Comparison of ENCODE assay signal across 8 mouse cellular contexts in genomic region chr7:7136379-7136866, GRCm38 (mm10). TPM values are rescaled to one million over a fixed set of nuclear protein-coding genes. Genes with fewer than 3 reads are reported as not detected.
DNase-seq lines count a peak whose midpoint lies in the region; ATAC-seq and TF ChIP-seq lines count a peak whose summit lies in the region.

TSS of gene Zfp773 (minus strand) at chr7:7136755.

- peak within 1 kb of the TSS; percentile 89 for H3K27ac ChIP-seq in forebrain, embryonic 10.5 days
- no peak within 1 kb of the TSS for H3K27ac ChIP-seq in heart, postnatal 0 days (ENCODE audit: low read depth)
- no peak within 1 kb of the TSS for H3K27ac ChIP-seq in liver, embryonic 13.5 days

- peak; percentile 91 for DNase-seq in brain, embryonic 14.5 days (ENCODE audit: low read depth)
- DNase-seq in forebrain, embryonic 10.5 days (ENCODE audit: extremely low spot score, low spot score): peak; percentile 71
- DNase-seq in heart, postnatal 0 days (ENCODE audit: low spot score): peak; percentile 57
- DNase-seq in kidney, postnatal 36 days: peak; percentile 64 to 72
- DNase-seq in liver, embryonic 13.5 days: peak; percentile 7
- DNase-seq in neural tube, embryonic 10.5 days (ENCODE audit: extremely low spot score, low spot score): peak; percentile 73
- peak; percentile 68 for DNase-seq in testis, postnatal 10 days (ENCODE audit: low spot score)

- peaks cover 12% of the 10 kb centered on the region for H3K9me3 ChIP-seq in forebrain, embryonic 10.5 days
- H3K9me3 ChIP-seq in heart, postnatal 0 days (replicated peaks; ENCODE audit: control insufficient read depth, low read length): no peaks in the 10 kb centered on the region
- H3K9me3 ChIP-seq in liver, embryonic 13.5 days (replicated peaks): no peaks in the 10 kb centered on the region

- H3K27me3 ChIP-seq in forebrain, embryonic 10.5 days (ENCODE audit: poor library complexity, severe bottlenecking): no peaks in the 10 kb centered on the region
- no peaks in the 10 kb centered on the region for H3K27me3 ChIP-seq in heart, postnatal 0 days (ENCODE audit: control insufficient read depth, insufficient read depth, low read length)
- H3K27me3 ChIP-seq in liver, embryonic 13.5 days: no peaks in the 10 kb centered on the region

- 0 out of 2 replicates have a peak, but pooled peaks have one; percentile 14 for TF ChIP-seq POLR2A in brain, embryonic 14.5 days (IDR thresholded peaks at IDR 0.05; ENCODE audit: borderline replicate concordance, extremely low read depth, insufficient read depth, insufficient read length, poor library complexity, severe bottlenecking)

- TF ChIP-seq CTCF in brain, embryonic 14.5 days (IDR thresholded peaks at IDR 0.05; ENCODE audit: borderline replicate concordance, extremely low read depth, insufficient read depth, insufficient read length): peak; percentile 51; the same call in 1 of the 2 replicates
- TF ChIP-seq CTCF in heart, postnatal 0 days (IDR thresholded peaks at IDR 0.05; ENCODE audit: low read depth): peak; percentile 50

- H3K9ac ChIP-seq in heart, postnatal 0 days (replicated peaks; ENCODE audit: low read depth, low read length): 0 out of 2 replicates have a peak within 1 kb of the TSS, but pooled peaks have one; percentile 27
- peak within 1 kb of the TSS; percentile 43; the same call in 1 of the 2 replicates for H3K9ac ChIP-seq in liver, embryonic 13.5 days

- 12% methylated on average over 16 of the region's 16 CpGs for WGBS in forebrain, embryonic 10.5 days
- WGBS in heart, postnatal 0 days: 5% methylated on average over 16 of the region's 16 CpGs
- WGBS in liver, embryonic 13.5 days (ENCODE audit: insufficient replicate concordance): 4% methylated on average over 16 of the region's 16 CpGs

- peak within 1 kb of the TSS; percentile 56 for H3K4me3 ChIP-seq in forebrain, embryonic 10.5 days
- peak within 1 kb of the TSS; percentile 55 for H3K4me3 ChIP-seq in heart, postnatal 0 days (ENCODE audit: low read depth, low read length)
- peak within 1 kb of the TSS; percentile 53 for H3K4me3 ChIP-seq in liver, embryonic 13.5 days (replicated peaks)

- H3K4me1 ChIP-seq in forebrain, embryonic 10.5 days: peaks cover 7% of the 10 kb centered on the region
- no peaks in the 10 kb centered on the region for H3K4me1 ChIP-seq in heart, postnatal 0 days (ENCODE audit: control insufficient read depth, insufficient read depth)
- H3K4me1 ChIP-seq in liver, embryonic 13.5 days (replicated peaks): no peaks in the 10 kb centered on the region

- peak within 1 kb of the TSS; percentile 59 for H3K4me2 ChIP-seq in heart, postnatal 0 days (ENCODE audit: low read depth, low read length)
- H3K4me2 ChIP-seq in liver, embryonic 13.5 days: peak within 1 kb of the TSS; percentile 52

- peaks cover 21% of the 10 kb centered on the region for H3K36me3 ChIP-seq in forebrain, embryonic 10.5 days (replicated peaks)
- H3K36me3 ChIP-seq in heart, postnatal 0 days (replicated peaks; ENCODE audit: control insufficient read depth, insufficient read depth, low read length): no peaks in the 10 kb centered on the region
- no peaks in the 10 kb centered on the region for H3K36me3 ChIP-seq in liver, embryonic 13.5 days

- no peak for TF ChIP-seq EP300 in heart, postnatal 0 days (IDR thresholded peaks at IDR 0.05; ENCODE audit: low read depth)

- peak; percentile 97 for ATAC-seq in CD4-positive, CD25-positive, alpha-beta regulatory T cell, adult 4 months
- peak; percentile 94 for ATAC-seq in heart, postnatal 0 days (ENCODE audit: insufficient read depth, low read depth)
- peak; percentile 89 for ATAC-seq in liver, embryonic 13.5 days (ENCODE audit: low read depth)

RNA-seq across cellular contexts. Expression of gene Zfp773, which starts in this region (rescaled TPM):
- 10 to 100 TPM; 15.1 to 17.6 TPM for polyA plus RNA-seq in CD4-positive, CD25-positive, alpha-beta regulatory T cell, adult 4 months (2017; shearing (Covaris generic))
- polyA plus RNA-seq in brain, embryonic 14.5 days (2012; rRNA removed): 4.6 and 7.9 TPM in 2 replicates
- polyA plus RNA-seq in forebrain, embryonic 10.5 days (2016; fragmentation: Nextera tagmentation; extraction: Ambion mirVana): 4.4 and 5.4 TPM in 2 replicates
- 0.04 TPM in 2 replicates for total RNA-seq in heart, postnatal 0 days (2014; rRNA removed; ENCODE audit: low replicate concordance)
- polyA plus RNA-seq in heart, postnatal 0 days (2015; fragmentation: Nextera tagmentation; extraction: Ambion mirVana): 0.48 and 0.57 TPM in 2 replicates
- 0.27 and 0.30 TPM in 2 replicates for polyA plus RNA-seq in liver, embryonic 13.5 days (2015; fragmentation: Nextera tagmentation; extraction: Ambion mirVana)

Comparison
In these comparisons a context has a peak if more than half of its experiments do, and no peak if none do; other contexts are left out.
1. Peak in DNase-seq, ATAC-seq, H3K4me3 ChIP-seq, H3K9ac ChIP-seq and H3K4me2 ChIP-seq in heart, postnatal 0 days; RNA of the gene not detected or under 1 TPM.
2. Peak in DNase-seq, ATAC-seq, H3K4me3 ChIP-seq, H3K9ac ChIP-seq and H3K4me2 ChIP-seq in liver, embryonic 13.5 days; RNA of the gene not detected or under 1 TPM.
3. DNase-seq: peak in every context shown above with its lines; median percentile 91 in brain, embryonic 14.5 days; 73 in neural tube, embryonic 10.5 days; 71 in forebrain, embryonic 10.5 days; 68 in kidney, postnatal 36 days; 68 in testis, postnatal 10 days; 57 in heart, postnatal 0 days; 7 in liver, embryonic 13.5 days.